Mouse (Mus musculus) heart, embryonic 11.5 days (tissue): ENCODE results near the gene Clcn3. TPM values are rescaled to one million over a fixed set of nuclear protein-coding genes. Genes with fewer than 3 reads are reported as not detected.

Experiments used
- ATAC-seq: fragments of 200-750 bp; cut with Nextera tagmentation; replicated peaks from 2 replicates; pipeline ENCODE4 v1.8.0; 2017; ENCODE audit warnings: moderate library complexity; ENCODE audit not compliant: insufficient number of reproducible peaks, low FRiP score, low TSS enrichment
- H3K27ac ChIP-seq: fragments of 300-500 bp; sonication (generic); 2 replicates; pipeline ENCODE4 v1.5.1; 2014; ENCODE audit warnings: mild to moderate bottlenecking, low read depth, low read length
- H3K27me3 ChIP-seq: fragments of 300-500 bp; sonication (generic); 2 replicates; pipeline ENCODE4 v1.6.1; 2014; ENCODE audit warnings: mild to moderate bottlenecking, low read length, mixed read lengths; ENCODE audit not compliant: control insufficient read depth, insufficient read depth
- H3K36me3 ChIP-seq: fragments of 300-500 bp; sonication (generic); 2 replicates; pipeline ENCODE4 v1.6.1; 2014; ENCODE audit warnings: mild to moderate bottlenecking, low read length, moderate library complexity, mixed read lengths; ENCODE audit not compliant: control insufficient read depth, insufficient read depth
- H3K4me1 ChIP-seq: fragments of 300-500 bp; sonication (generic); 2 replicates; pipeline ENCODE4 v1.6.1; 2014; ENCODE audit warnings: low read length; ENCODE audit not compliant: control insufficient read depth, insufficient read depth
- H3K4me2 ChIP-seq: fragments of 300-500 bp; sonication (generic); 2 replicates; pipeline ENCODE4 v1.6.1; 2014; ENCODE audit warnings: mild to moderate bottlenecking, moderate library complexity
- H3K4me3 ChIP-seq: fragments of 300-500 bp; sonication (generic); 2 replicates; pipeline ENCODE4 v1.5.1; 2014; ENCODE audit warnings: low read depth, low read length
- H3K9ac ChIP-seq: fragments of 300-500 bp; sonication (generic); 2 replicates; pipeline ENCODE4 v1.6.1; 2014; ENCODE audit warnings: mild to moderate bottlenecking, low read depth, low read length, moderate library complexity
- H3K9me3 ChIP-seq: fragments of 300-500 bp; sonication (generic); replicated peaks from 2 replicates; pipeline ENCODE4 v1.6.1; 2016; ENCODE audit warnings: low read length; ENCODE audit not compliant: control insufficient read depth
- WGBS: fragments of 180-500 bp; shearing (Covaris S2); extraction: QIAGEN DNeasy Blood & Tissue Kit; methylation state at CpG from one replicate; pipeline ENCODE4 v1.1.7; 2014; ENCODE audit not compliant: insufficient replicate concordance; 5-methylcytosine and 5-hydroxymethylcytosine counted together
- polyA plus RNA-seq: library from polyadenylated mRNA; unstranded; fragments of >200 nt; fragmentation: Nextera tagmentation; extraction: Ambion mirVana; gene quantifications from 2 replicates; pipeline ENCODE4 v1.2.1, GENCODE M21; 2014

Gene Clcn3
- polyA plus RNA-seq, 1 experiment from 2014 or later, result 24.4 TPM

GRCm38 (mm10) chr8:60963931-60964330 is 19.2 kb downstream of the Clcn3 start:
- H3K4me2 ChIP-seq, result no peak overlapping the region
- peaks cover 12% of the 10 kb centered on the region for H3K4me1 ChIP-seq
- 46% methylated on average over 2 of the region's 2 CpGs for WGBS
- no peaks in the 10 kb centered on the region for H3K36me3 ChIP-seq
- no peaks in the 10 kb centered on the region for H3K9me3 ChIP-seq
- no peak overlapping the region for H3K9ac ChIP-seq
- H3K27ac ChIP-seq, result no peak overlapping the region
- ATAC-seq, result no peak
- H3K27me3 ChIP-seq, result no peaks in the 10 kb centered on the region
- H3K4me3 ChIP-seq, result no peak overlapping the region

GRCm38 (mm10) chr8:60962763-60963162 is 20.3 kb downstream of the Clcn3 start:
- Histone ChIP-seq H3K4me3 (no peak overlapping the region), H3K27ac (no peak overlapping the region), H3K9ac (no peak overlapping the region), H3K9me3 (no peaks in the 10 kb centered on the region), H3K36me3 (no peaks in the 10 kb centered on the region), H3K4me2 (no peak overlapping the region), H3K27me3 (no peaks in the 10 kb centered on the region), H3K4me1 (peaks cover 11% of the 10 kb centered on the region)
- no peak for ATAC-seq
- WGBS, result 93% methylated on average over 3 of the region's 3 CpGs

- ATAC-seq, result peak; percentile 29; the same call in 1 of the 2 replicates
- peak overlapping the region; percentile 71; the same call in 1 of the 2 replicates for H3K27ac ChIP-seq
- 70% methylated on average over 7 of the region's 7 CpGs for WGBS
Observed at GRCm38 (mm10) chr8:60956847-60957246, 26.3 kb downstream of the Clcn3 start.

GRCm38 (mm10) chr8:60954281-60955014 is 28.7 kb downstream of the Clcn3 start:
- H3K4me1 ChIP-seq, result peaks cover 19% of the 10 kb centered on the region
- H3K27me3 ChIP-seq, result no peaks in the 10 kb centered on the region
- under 1% methylated on average over 15 of the region's 15 CpGs for WGBS
- H3K9me3 ChIP-seq, result no peaks in the 10 kb centered on the region
- peak overlapping the region; percentile 53 for H3K4me3 ChIP-seq
- peak overlapping the region; percentile 59 for H3K4me2 ChIP-seq
- peak overlapping the region; percentile 81 for H3K9ac ChIP-seq
- no peaks in the 10 kb centered on the region for H3K36me3 ChIP-seq
- H3K27ac ChIP-seq, result peak overlapping the region; percentile 98
- peak; percentile 95 for ATAC-seq

More at GRCm38 (mm10) chr8:60956847-60957246, 26.3 kb downstream of the Clcn3 start:
- Histone ChIP-seq H3K9ac (no peak overlapping the region), H3K4me1 (peaks cover 6% of the 10 kb centered on the region; the same call in 1 of the 2 replicates), H3K27me3 (no peaks in the 10 kb centered on the region), H3K9me3 (no peaks in the 10 kb centered on the region), H3K36me3 (no peaks in the 10 kb centered on the region), H3K4me2 (no peak overlapping the region), H3K4me3 (no peak overlapping the region)

- Histone ChIP-seq H3K4me2 (peak overlapping the region; percentile 40), H3K27me3 (no peaks in the 10 kb centered on the region), H3K27ac (no peak overlapping the region), H3K36me3 (no peaks in the 10 kb centered on the region), H3K4me1 (peaks cover 19% of the 10 kb centered on the region), H3K4me3 (no peak overlapping the region), H3K9ac (no peak overlapping the region), H3K9me3 (no peaks in the 10 kb centered on the region)
- ATAC-seq, result no peak
- WGBS, result 55% methylated on average over 5 of the region's 5 CpGs
Observed at GRCm38 (mm10) chr8:60952803-60953202, 30.3 kb downstream of the Clcn3 start.

GRCm38 (mm10) chr8:60951757-60952156 is 31.3 kb downstream of the Clcn3 start:
- Histone ChIP-seq H3K9me3 (no peaks in the 10 kb centered on the region), H3K4me1 (peaks cover 17% of the 10 kb centered on the region), H3K36me3 (no peaks in the 10 kb centered on the region), H3K4me2 (no peak overlapping the region), H3K4me3 (no peak overlapping the region), H3K9ac (no peak overlapping the region), H3K27me3 (no peaks in the 10 kb centered on the region), H3K27ac (no peak overlapping the region)
- WGBS, result 95% methylated on average over 1 of the region's 1 CpGs
- no peak for ATAC-seq

- H3K4me2 ChIP-seq, result peak overlapping the region; percentile 24; the same call in 1 of the 2 replicates
- H3K4me1 ChIP-seq, result peaks cover 17% of the 10 kb centered on the region
- H3K4me3 ChIP-seq, result no peak overlapping the region
- ATAC-seq, result no peak
- no peak overlapping the region for H3K9ac ChIP-seq
- WGBS, result 70% methylated on average over 4 of the region's 4 CpGs
- no peak overlapping the region for H3K27ac ChIP-seq
- H3K27me3 ChIP-seq, result no peaks in the 10 kb centered on the region
- no peaks in the 10 kb centered on the region for H3K36me3 ChIP-seq
- H3K9me3 ChIP-seq, result no peaks in the 10 kb centered on the region
Observed at GRCm38 (mm10) chr8:60951271-60951670, 31.8 kb downstream of the Clcn3 start.

GRCm38 (mm10) chr8:60949859-60950258 is 33.2 kb downstream of the Clcn3 start:
- Histone ChIP-seq H3K4me2 (peak overlapping the region; percentile 1; the same call in 1 of the 2 replicates), H3K4me1 (peaks cover 17% of the 10 kb centered on the region), H3K9me3 (no peaks in the 10 kb centered on the region), H3K36me3 (no peaks in the 10 kb centered on the region), H3K4me3 (no peak overlapping the region), H3K27me3 (no peaks in the 10 kb centered on the region), H3K9ac (no peak overlapping the region), H3K27ac (no peak overlapping the region)
- WGBS, result 36% methylated on average over 4 of the region's 4 CpGs
- ATAC-seq, result no peak

GRCm38 (mm10) chr8:60947503-60947902 is 35.6 kb downstream of the Clcn3 start:
- no peak overlapping the region for H3K4me3 ChIP-seq
- H3K27ac ChIP-seq, result no peak overlapping the region
- H3K36me3 ChIP-seq, result no peaks in the 10 kb centered on the region
- no peaks in the 10 kb centered on the region for H3K9me3 ChIP-seq
- peaks cover 13% of the 10 kb centered on the region for H3K4me1 ChIP-seq
- no peak for ATAC-seq
- no peaks in the 10 kb centered on the region for H3K27me3 ChIP-seq
- H3K9ac ChIP-seq, result no peak overlapping the region
- no peak overlapping the region for H3K4me2 ChIP-seq
